Mouse (Mus musculus) thymus, adult 2 months (tissue): ENCODE measurements around the gene Vac14. TPM values are rescaled to one million over a fixed set of nuclear protein-coding genes. Genes with fewer than 3 reads are reported as not detected.
"Not testable (repeated sequence)": the region's sequence is repeated elsewhere in the genome, so short reads cannot be mapped to it uniquely, and the experiment has no call there.

ENCODE experiments used
- DNase-seq: peaks from one replicate; pipeline ENCODE4 v3.0.0; 2021
- H3K27ac ChIP-seq: fragments of 200-500 bp; 2 replicates; pipeline ENCODE4 v1.5.1; 2012; ENCODE audit warnings: low read length, control low read depth; ENCODE audit not compliant: control insufficient read depth, insufficient read depth
- H3K27me3 ChIP-seq: fragments of 200-500 bp; 2 replicates; pipeline ENCODE4 v1.6.1; 2012; ENCODE audit warnings: mild to moderate bottlenecking, low read length, moderate library complexity, mixed read lengths; ENCODE audit not compliant: control insufficient read depth, insufficient read depth
- H3K36me3 ChIP-seq: fragments of 200-500 bp; 2 replicates; pipeline ENCODE4 v1.6.1; 2012; ENCODE audit warnings: mild to moderate bottlenecking, low read length, moderate library complexity; ENCODE audit not compliant: control insufficient read depth, insufficient read depth
- H3K4me1 ChIP-seq: fragments of 200-500 bp; replicated peaks from 2 replicates; pipeline ENCODE4 v1.6.1; 2012; ENCODE audit warnings: low read length; ENCODE audit not compliant: control insufficient read depth, insufficient read depth
- H3K4me3 ChIP-seq: fragments of 200-500 bp; 2 replicates; pipeline ENCODE4 v1.5.1; 2012; ENCODE audit warnings: mild to moderate bottlenecking, low read length, control low read depth, moderate library complexity; ENCODE audit not compliant: control insufficient read depth, insufficient read depth
- CTCF ChIP-seq: fragments of 200-500 bp; IDR thresholded peaks from 2 replicates; pipeline ENCODE4 v1.5.1; 2012; ENCODE audit warnings: mild to moderate bottlenecking, control low read depth, low read length, moderate library complexity, borderline replicate concordance; ENCODE audit not compliant: control insufficient read depth, poor library complexity, insufficient read depth; ENCODE audit errors: extremely low read depth
- POLR2A ChIP-seq: fragments of 200-500 bp; IDR thresholded peaks from 2 replicates; pipeline ENCODE4 v1.6.1; 2012; ENCODE audit warnings: mild to moderate bottlenecking, low read length, control low read depth, moderate library complexity; ENCODE audit not compliant: control insufficient read depth, poor library complexity, insufficient read depth; ENCODE audit errors: extremely low read depth
- WGBS: fragments of 180-500 bp; shearing (Covaris S2); methylation state at CpG from one replicate; pipeline ENCODE4 v1.1.7; 2018; 5-methylcytosine and 5-hydroxymethylcytosine counted together
- polyA plus RNA-seq: library from polyadenylated mRNA; depleted of rRNA; stranded (reverse); fragments of >200 nt; gene quantifications from 2 replicates; pipeline ENCODE4 v1.2.3, GENCODE M21; 2012

Gene Vac14
- polyA plus RNA-seq, 1 experiment: 59.4 TPM

DNA sequence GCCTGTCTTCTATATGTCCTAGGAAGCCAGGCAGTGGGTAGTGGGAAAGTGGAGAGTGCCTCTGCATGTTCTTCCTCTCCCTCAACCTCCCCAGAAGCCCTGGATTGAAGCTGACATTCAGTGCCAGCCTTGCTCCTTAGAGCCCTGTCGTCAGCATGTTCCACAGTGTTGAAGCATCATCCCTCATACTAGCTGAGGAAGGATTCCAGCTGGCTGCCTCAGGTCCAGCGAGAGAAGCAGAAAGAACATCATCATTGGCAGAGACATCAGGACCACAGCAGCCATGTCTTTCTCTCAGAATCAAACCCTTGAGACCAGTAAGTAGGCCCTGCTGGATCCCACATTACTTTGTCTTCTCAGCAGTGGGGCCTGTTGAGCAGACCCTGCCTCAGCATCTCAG is 39.3 kb downstream of the Vac14 start:
- H3K4me3 ChIP-seq: no peak overlapping the region
- 92% methylated on average over 2 of the region's 2 CpGs for WGBS
- H3K27me3 ChIP-seq: no peaks in the 10 kb centered on the region
- TF ChIP-seq CTCF (no peak), POLR2A (no peak)
- no peaks in the 10 kb centered on the region for H3K4me1 ChIP-seq
- DNase-seq: no peak
- no peak overlapping the region for H3K27ac ChIP-seq
- H3K36me3 ChIP-seq: no peaks in the 10 kb centered on the region

DNA sequence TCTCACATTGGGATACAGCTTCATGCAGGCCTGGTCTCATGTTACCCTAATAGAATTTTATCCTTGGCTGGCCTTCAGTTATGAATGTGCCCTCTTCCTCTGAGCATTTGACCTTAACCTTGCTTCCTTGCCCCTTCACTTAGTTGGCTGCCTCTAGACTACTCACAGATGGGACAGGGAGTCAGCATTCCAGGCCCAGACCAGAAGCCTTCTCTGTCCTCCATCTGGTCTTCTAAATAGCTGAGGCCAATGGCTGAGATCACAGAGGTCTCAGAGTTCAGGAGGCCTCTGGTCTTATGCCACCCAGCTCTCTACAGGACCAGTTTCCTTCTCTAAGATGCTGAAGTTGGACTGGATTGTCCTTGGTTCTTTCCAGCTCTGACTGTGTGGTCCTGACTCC is 41.7 kb downstream of the Vac14 start:
- Histone ChIP-seq H3K27ac (no peak overlapping the region), H3K4me3 (no peak overlapping the region), H3K36me3 (no peaks in the 10 kb centered on the region), H3K4me1 (no peaks in the 10 kb centered on the region), H3K27me3 (no peaks in the 10 kb centered on the region)
- DNase-seq: no peak
- no peak for TF ChIP-seq POLR2A
- TF ChIP-seq CTCF: no peak

DNA sequence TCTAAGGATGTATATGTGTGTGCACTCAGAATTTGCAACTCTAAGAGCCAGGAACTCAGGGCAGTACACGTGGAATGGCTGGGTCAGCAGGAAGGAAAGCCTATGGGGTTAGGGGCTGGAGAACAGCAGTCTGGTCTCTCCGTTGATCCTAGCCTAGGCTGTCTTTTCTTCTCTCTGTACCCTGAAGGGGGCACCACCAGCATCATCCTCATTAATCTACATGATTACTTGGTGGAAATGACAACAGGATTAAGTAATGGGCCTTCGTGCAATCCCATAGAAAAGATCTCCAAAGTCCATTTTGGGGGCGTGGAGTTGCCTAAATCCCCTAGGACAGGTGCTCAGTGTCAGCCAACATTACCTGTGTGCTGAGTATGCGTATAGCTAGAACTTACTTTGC is 44.2 kb downstream of the Vac14 start:
- no peaks in the 10 kb centered on the region for H3K36me3 ChIP-seq
- no peak for DNase-seq
- H3K4me1 ChIP-seq: no peaks in the 10 kb centered on the region
- no peaks in the 10 kb centered on the region for H3K27me3 ChIP-seq
- no peak overlapping the region for H3K27ac ChIP-seq
- 95% methylated on average over 5 of the region's 5 CpGs for WGBS
- H3K4me3 ChIP-seq: no peak overlapping the region
- TF ChIP-seq POLR2A: no peak
- TF ChIP-seq CTCF: no peak

DNA sequence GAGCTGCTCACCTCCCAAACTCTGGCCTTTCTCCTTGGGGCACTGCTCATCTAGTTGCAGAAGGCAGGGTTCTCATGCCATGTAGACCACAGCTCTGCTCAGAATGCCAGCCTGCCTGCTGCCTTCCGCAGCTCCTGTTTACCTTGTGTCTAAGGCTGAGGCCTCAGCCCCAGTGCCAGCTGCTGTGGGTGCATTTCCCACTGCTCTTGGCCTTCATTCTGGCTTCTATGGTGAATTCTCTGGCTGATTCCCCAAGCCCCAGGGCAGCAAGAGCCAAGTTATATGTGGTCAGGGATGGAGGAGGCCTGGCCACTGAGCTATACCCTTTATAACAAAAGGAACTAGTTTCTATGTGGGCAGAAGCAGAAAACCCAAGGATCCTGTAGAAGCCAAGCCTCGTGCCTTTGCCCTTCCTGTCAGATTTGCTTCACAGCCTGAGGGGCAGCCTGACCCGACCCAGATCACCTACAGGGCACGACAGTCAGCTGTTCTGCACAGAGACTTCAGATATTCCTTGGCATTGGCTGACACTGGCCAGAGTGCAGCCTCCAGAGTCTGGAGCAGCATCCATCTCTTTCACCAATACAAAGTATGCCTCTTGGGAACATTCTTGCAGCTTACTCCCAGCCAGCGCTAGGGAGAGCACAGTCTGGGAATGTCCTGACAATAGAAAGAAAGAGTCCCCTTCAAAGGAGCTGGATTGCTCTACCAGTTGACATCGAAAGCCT is 44.8 kb downstream of the Vac14 start:
- Histone ChIP-seq H3K27me3 (no peaks in the 10 kb centered on the region), H3K4me1 (no peaks in the 10 kb centered on the region), H3K36me3 (no peaks in the 10 kb centered on the region), H3K4me3 (no peak overlapping the region), H3K27ac (no peak overlapping the region)
- TF ChIP-seq POLR2A (no peak), CTCF (no peak)
- DNase-seq: no peak
- 97% methylated on average over 6 of the region's 6 CpGs for WGBS

DNA sequence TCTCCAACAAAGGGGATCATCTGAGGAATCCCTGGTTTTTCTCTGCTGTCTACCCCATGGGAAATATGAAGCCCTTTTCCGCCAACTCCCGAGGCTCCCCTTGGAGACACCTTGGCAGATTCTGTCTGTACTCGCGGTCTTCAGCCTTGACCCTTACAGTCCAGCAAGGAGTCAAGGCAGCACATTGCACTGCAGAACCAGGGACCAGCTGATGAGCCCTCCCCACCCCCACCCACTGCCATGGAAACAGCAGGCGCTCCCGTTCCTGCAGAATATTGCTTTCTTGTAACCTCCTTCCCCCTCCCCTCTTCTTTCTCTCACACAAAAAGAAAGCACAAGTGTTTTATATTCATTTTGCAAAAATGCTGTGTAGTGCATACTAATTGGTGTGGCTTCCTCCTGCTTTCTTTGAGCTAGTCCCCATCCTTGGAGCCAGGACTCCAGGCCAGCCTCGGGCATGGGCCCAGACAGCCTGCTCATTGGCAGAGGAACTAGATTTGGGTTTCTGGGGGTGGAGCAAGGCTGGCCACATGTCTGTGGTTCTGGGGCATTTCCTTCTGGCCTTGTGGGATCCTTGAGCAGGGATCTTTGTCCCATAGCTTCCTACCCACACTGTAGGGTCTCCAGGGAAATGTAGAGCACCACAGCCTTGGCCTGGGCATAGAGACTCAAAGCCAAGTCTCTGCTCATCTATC is 46.0 kb downstream of the Vac14 start:
- Histone ChIP-seq H3K36me3 (no peaks in the 10 kb centered on the region), H3K27ac (no peak overlapping the region), H3K4me3 (no peak overlapping the region), H3K4me1 (no peaks in the 10 kb centered on the region), H3K27me3 (no peaks in the 10 kb centered on the region)
- WGBS: 89% methylated on average over 7 of the region's 7 CpGs
- TF ChIP-seq CTCF: no peak
- TF ChIP-seq POLR2A: no peak
- no peak for DNase-seq

DNA sequence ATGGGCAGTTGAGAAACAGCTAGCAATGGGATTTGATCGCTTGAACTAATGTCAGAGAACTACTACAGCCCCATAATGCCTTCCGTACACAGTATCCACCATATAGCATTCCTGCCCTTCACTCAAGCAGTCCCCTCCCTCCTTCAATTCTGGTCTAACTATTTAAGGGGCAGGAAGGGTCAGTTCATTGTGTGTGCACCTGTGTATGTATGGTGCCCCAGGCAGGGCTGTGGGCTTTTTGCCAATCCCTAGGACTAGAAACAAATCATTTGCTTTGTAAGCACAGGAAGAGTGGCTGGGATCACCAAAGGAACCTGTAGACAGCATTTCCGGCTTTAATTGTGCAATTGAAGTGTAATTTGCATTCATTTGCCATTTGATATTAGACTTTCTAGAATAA is 46.6 kb downstream of the Vac14 start:
- 93% methylated on average over 3 of the region's 3 CpGs for WGBS
- H3K27me3 ChIP-seq: no peaks in the 10 kb centered on the region
- H3K4me1 ChIP-seq: no peaks in the 10 kb centered on the region
- no peak overlapping the region for H3K4me3 ChIP-seq
- no peaks in the 10 kb centered on the region for H3K36me3 ChIP-seq
- H3K27ac ChIP-seq: no peak overlapping the region
- TF ChIP-seq CTCF (no peak), POLR2A (no peak)
- no peak for DNase-seq

DNA sequence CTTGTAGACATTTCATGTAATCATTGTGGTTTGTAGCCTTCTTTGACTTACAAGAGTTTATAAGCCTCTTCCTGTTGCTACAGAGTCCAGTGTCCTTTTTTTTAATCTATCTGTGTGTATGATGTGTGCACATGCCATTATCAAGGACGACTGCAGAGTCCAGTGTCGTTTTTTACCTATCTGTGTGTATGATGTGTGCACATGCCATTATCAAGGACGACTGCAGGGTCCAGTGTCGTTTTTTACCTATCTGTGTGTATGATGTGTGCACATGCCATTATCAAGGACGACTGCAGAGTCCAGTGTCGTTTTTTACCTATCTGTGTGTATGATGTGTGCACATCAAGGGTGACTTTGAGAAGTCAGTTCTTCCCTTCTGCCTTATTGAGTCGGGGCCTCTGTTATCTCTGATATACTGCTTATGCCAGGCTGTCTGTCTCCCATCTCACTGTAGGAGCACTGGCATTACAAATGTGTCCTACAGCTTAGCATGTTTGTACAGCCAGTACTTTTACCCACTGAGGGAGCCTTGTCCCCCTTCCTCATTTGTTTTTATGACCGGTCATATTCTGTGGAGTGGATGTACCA is 49.3 kb downstream of the Vac14 start:
- WGBS: 90% methylated on average over 8 of the region's 8 CpGs
- H3K4me1 ChIP-seq, DNase-seq: not testable (repeated sequence)

More for the DNA sequence above, 49.3 kb downstream of the Vac14 start:
- H3K27ac ChIP-seq, H3K4me3 ChIP-seq, H3K27me3 ChIP-seq, H3K36me3 ChIP-seq: not testable (repeated sequence)
